8 mouse cellular contexts compared by ENCODE assay signal in genomic region chr6:135400306-135400705, GRCm38 (mm10). TPM values are rescaled to one million over a fixed set of nuclear protein-coding genes. Genes with fewer than 3 reads are reported as not detected.
A peak's percentile ranks its signal among the peaks of the same experiment; 100 is the strongest.
DNase-seq lines count a peak whose midpoint lies in the region; ATAC-seq lines count a peak whose summit lies in the region.

No protein-coding gene starts in this region.

- DNase-seq in liver: peak; percentile 71
- DNase-seq in adrenal gland, adult (ENCODE audit: inconsistent age in 2 of 2, low spot score in 1 of 2): peak; percentile 39 to 89
- DNase-seq in embryo, embryonic 9.5 days (ENCODE audit: extremely low spot score): peak; percentile 63
- peak; percentile 33 for DNase-seq in hindlimb bud, embryonic 11.5 days (ENCODE audit: extremely low spot score, low read depth, low spot score)
- DNase-seq in left cerebral cortex, postnatal 10 days (ENCODE audit: extremely low spot score in 1 of 2, low spot score in 2 of 2): peak; percentile 32 to 47
- peak; percentile 56 for DNase-seq in neural tube, embryonic 11.5 days (ENCODE audit: low spot score)
- DNase-seq in thymus, postnatal 14 days: peak; percentile 80

- no peaks in the 10 kb centered on the region for H3K9me3 ChIP-seq in liver, embryonic 12.5 days (replicated peaks)
- H3K9me3 ChIP-seq in neural tube, embryonic 11.5 days (ENCODE audit: control insufficient read depth, low read length): no peaks in the 10 kb centered on the region

- H3K9ac ChIP-seq in liver, embryonic 12.5 days: no peak overlapping the region
- H3K9ac ChIP-seq in neural tube, embryonic 11.5 days (ENCODE audit: low read length): no peak overlapping the region

- 22% methylated on average over 3 of the region's 3 CpGs for WGBS in liver, embryonic 12.5 days (ENCODE audit: insufficient replicate concordance)
- WGBS in neural tube, embryonic 11.5 days: 47% methylated on average over 3 of the region's 3 CpGs

- intact Hi-C loops in left cerebral cortex, postnatal 10 days (cut with DNase I): no loop called here

- ATAC-seq in liver, embryonic 12.5 days: no peak
- ATAC-seq in neural tube, embryonic 11.5 days (ENCODE audit: insufficient read depth, low FRiP score, low TSS enrichment): no peak

- H3K4me3 ChIP-seq in liver, embryonic 12.5 days: no peak overlapping the region
- H3K4me3 ChIP-seq in neural tube, embryonic 11.5 days (ENCODE audit: low read depth, low read length): no peak overlapping the region

- peaks cover 17% of the 10 kb centered on the region for H3K4me1 ChIP-seq in liver, embryonic 12.5 days
- H3K4me1 ChIP-seq in neural tube, embryonic 11.5 days (ENCODE audit: control insufficient read depth, insufficient read depth, low read length): no peaks in the 10 kb centered on the region

- H3K36me3 ChIP-seq in liver, embryonic 12.5 days: no peaks in the 10 kb centered on the region
- H3K36me3 ChIP-seq in neural tube, embryonic 11.5 days (ENCODE audit: control insufficient read depth, insufficient read depth, low read length): no peaks in the 10 kb centered on the region

- H3K27me3 ChIP-seq in liver, embryonic 12.5 days (replicated peaks): peaks cover 3% of the 10 kb centered on the region; the same call in 1 of the 2 replicates
- no peaks in the 10 kb centered on the region for H3K27me3 ChIP-seq in neural tube, embryonic 11.5 days (ENCODE audit: control insufficient read depth, insufficient read depth, low read length)

- H3K27ac ChIP-seq in liver, embryonic 12.5 days: no peak overlapping the region
- no peak overlapping the region for H3K27ac ChIP-seq in neural tube, embryonic 11.5 days (ENCODE audit: low read depth, low read length)

- H3K4me2 ChIP-seq in liver, embryonic 12.5 days: no peak overlapping the region
- no peak overlapping the region for H3K4me2 ChIP-seq in neural tube, embryonic 11.5 days (ENCODE audit: low read depth)

RNA-seq across cellular contexts. Expression of gene Emp1, which starts 38.0 kb away (rescaled TPM):
- 0.74 and 0.99 TPM in 2 replicates for polyA plus RNA-seq in liver, embryonic 12.5 days (2016; fragmentation: Nextera tagmentation; extraction: Ambion mirVana)
- 1 to 10 TPM; 3.0 to 4.4 TPM for total RNA-seq in left cerebral cortex, postnatal 10 days (2021)
- polyA plus RNA-seq in neural tube, embryonic 11.5 days (2014; fragmentation: Nextera tagmentation; extraction: Ambion mirVana): 3.3 and 4.1 TPM in 2 replicates
